Mouse (Mus musculus) frontal cortex, postnatal 36 days (tissue): ENCODE measurements around the gene Gm17124.
"Not testable (repeated sequence)": the region's sequence is repeated elsewhere in the genome, so short reads cannot be mapped to it uniquely, and the experiment has no call there.

ENCODE experiments used
- DNase-seq, 2 experiments: peaks; one replicate each; pipeline ENCODE4 v3.0.0; 2022; ENCODE audit warnings: low spot score in 2 of 2

The Gm17124 gene

GRCm38 (mm10) chr14:42599782-42600181, at the start of gene Gm17124:
TSS of gene Gm17124 (minus strand) at chr14:42599882.
- DNase-seq = not testable (repeated sequence)

- not testable (repeated sequence) for DNase-seq
Observed at GRCm38 (mm10) chr14:42641817-42642216, 42.1 kb upstream of the Gm17124 start, which contains the start of gene Gm3633. TSS of gene Gm3633 (minus strand) at chr14:42641917.
